Mouse (Mus musculus): ENCODE data around the gene Hpcal4. TPM values are rescaled to one million over a fixed set of nuclear protein-coding genes. Genes with fewer than 3 reads are reported as not detected.

The Hpcal4 gene
- polyA plus RNA-seq, 1 experiment from 2014 or later = 0.48 TPM

- WGBS = 87% methylated on average over 11 of the region's 11 CpGs
- Histone ChIP-seq H3K4me3 (ENCODE audit: low read depth, low read length) (no peak overlapping the region), H3K27ac (ENCODE audit: low read depth, low read length) (no peak overlapping the region), H3K36me3 (ENCODE audit: control insufficient read depth, insufficient read depth, low read length) (no peaks in the 10 kb centered on the region), H3K27me3 (replicated peaks; ENCODE audit: control insufficient read depth, insufficient read depth, low read length) (peaks cover 31% of the 10 kb centered on the region), H3K9ac (ENCODE audit: low read depth, low read length) (no peak overlapping the region), H3K4me2 (no peak overlapping the region), H3K4me1 (replicated peaks; ENCODE audit: control insufficient read depth, insufficient read depth, low read length) (no peaks in the 10 kb centered on the region), H3K9me3 (ENCODE audit: control insufficient read depth, low read length) (no peaks in the 10 kb centered on the region)
- ATAC-seq (replicated peaks; ENCODE audit: low FRiP score) (no peak), DNase-seq (ENCODE audit: low spot score) (no peak)
Observed at GRCm38 (mm10) chr4:123193791-123194190, 10.8 kb downstream of the Hpcal4 start.

GRCm38 (mm10) chr4:123196695-123197094, 13.7 kb downstream of the Hpcal4 start:
- peaks cover 45% of the 10 kb centered on the region for H3K27me3 ChIP-seq (replicated peaks; ENCODE audit: control insufficient read depth, insufficient read depth, low read length)
- ATAC-seq (replicated peaks; ENCODE audit: low FRiP score) = no peak

GRCm38 (mm10) chr4:123200771-123201185, 17.8 kb downstream of the Hpcal4 start:
- no peaks in the 10 kb centered on the region for H3K9me3 ChIP-seq (ENCODE audit: control insufficient read depth, low read length)
- no peak overlapping the region for H3K27ac ChIP-seq (ENCODE audit: low read depth, low read length)
- no peaks in the 10 kb centered on the region for H3K36me3 ChIP-seq (ENCODE audit: control insufficient read depth, insufficient read depth, low read length)
- WGBS = 2% methylated on average over 15 of the region's 15 CpGs
- H3K27me3 ChIP-seq (replicated peaks; ENCODE audit: control insufficient read depth, insufficient read depth, low read length) = peaks cover 59% of the 10 kb centered on the region
- H3K4me1 ChIP-seq (replicated peaks; ENCODE audit: control insufficient read depth, insufficient read depth, low read length) = peaks cover 6% of the 10 kb centered on the region
- peak overlapping the region; percentile 40; the same call in 1 of the 2 replicates for H3K4me3 ChIP-seq (ENCODE audit: low read depth, low read length)
- no peak overlapping the region for H3K9ac ChIP-seq (ENCODE audit: low read depth, low read length)
- peak overlapping the region; percentile 65 for H3K4me2 ChIP-seq
- DNase-seq (ENCODE audit: low spot score) = peak; percentile 56
- no peak; the same call in 1 of the 2 replicates for ATAC-seq (replicated peaks; ENCODE audit: low FRiP score)

More at GRCm38 (mm10) chr4:123196695-123197094, 13.7 kb downstream of the Hpcal4 start:
- Histone ChIP-seq H3K4me3 (ENCODE audit: low read depth, low read length) (no peak overlapping the region), H3K36me3 (ENCODE audit: control insufficient read depth, insufficient read depth, low read length) (no peaks in the 10 kb centered on the region), H3K4me1 (replicated peaks; ENCODE audit: control insufficient read depth, insufficient read depth, low read length) (peaks cover 5% of the 10 kb centered on the region), H3K27ac (ENCODE audit: low read depth, low read length) (no peak overlapping the region), H3K9ac (ENCODE audit: low read depth, low read length) (no peak overlapping the region), H3K9me3 (ENCODE audit: control insufficient read depth, low read length) (no peaks in the 10 kb centered on the region), H3K4me2 (no peak overlapping the region)
- WGBS = 56% methylated on average over 6 of the region's 6 CpGs
- DNase-seq (ENCODE audit: low spot score) = no peak

- WGBS = 2% methylated on average over 57 of the region's 58 CpGs
- Histone ChIP-seq H3K4me2 (peak within 1 kb of the TSS; percentile 65), H3K4me1 (replicated peaks; ENCODE audit: control insufficient read depth, insufficient read depth, low read length) (peaks cover 6% of the 10 kb centered on the region), H3K9ac (ENCODE audit: low read depth, low read length) (no peak within 1 kb of the TSS), H3K36me3 (ENCODE audit: control insufficient read depth, insufficient read depth, low read length) (no peaks in the 10 kb centered on the region), H3K4me3 (ENCODE audit: low read depth, low read length) (peak within 1 kb of the TSS; percentile 40), H3K9me3 (ENCODE audit: control insufficient read depth, low read length) (no peaks in the 10 kb centered on the region), H3K27ac (ENCODE audit: low read depth, low read length) (no peak within 1 kb of the TSS), H3K27me3 (replicated peaks; ENCODE audit: control insufficient read depth, insufficient read depth, low read length) (peaks cover 59% of the 10 kb centered on the region)
- 0 out of 2 replicates have a peak, but pooled peaks have one; percentile 29 for ATAC-seq (replicated peaks; ENCODE audit: low FRiP score)
- DNase-seq (ENCODE audit: low spot score) = no peak
Observed at GRCm38 (mm10) chr4:123201186-123202093, 18.4 kb downstream of the Hpcal4 start, which contains the start of gene Nt5c1a. Nt5c1a (plus strand) TSS chr4:123201504.

- Histone ChIP-seq H3K4me1 (replicated peaks; ENCODE audit: control insufficient read depth, insufficient read depth, low read length) (peaks cover 6% of the 10 kb centered on the region), H3K4me3 (ENCODE audit: low read depth, low read length) (no peak overlapping the region; the same call in 1 of the 2 replicates), H3K27ac (ENCODE audit: low read depth, low read length) (no peak overlapping the region), H3K27me3 (replicated peaks; ENCODE audit: control insufficient read depth, insufficient read depth, low read length) (peaks cover 61% of the 10 kb centered on the region), H3K9ac (ENCODE audit: low read depth, low read length) (no peak overlapping the region), H3K36me3 (ENCODE audit: control insufficient read depth, insufficient read depth, low read length) (no peaks in the 10 kb centered on the region), H3K4me2 (peak overlapping the region; percentile 65), H3K9me3 (ENCODE audit: control insufficient read depth, low read length) (no peaks in the 10 kb centered on the region)
- WGBS = 11% methylated on average over 8 of the region's 8 CpGs
- ATAC-seq (replicated peaks; ENCODE audit: low FRiP score) (no peak), DNase-seq (ENCODE audit: low spot score) (no peak)
Observed at GRCm38 (mm10) chr4:123202094-123202420, 19.0 kb downstream of the Hpcal4 start.

GRCm38 (mm10) chr4:123207337-123207736, 24.3 kb downstream of the Hpcal4 start:
- no peak overlapping the region for H3K27ac ChIP-seq (ENCODE audit: low read depth, low read length)
- H3K27me3 ChIP-seq (replicated peaks; ENCODE audit: control insufficient read depth, insufficient read depth, low read length) = peaks cover 22% of the 10 kb centered on the region
- ATAC-seq (replicated peaks; ENCODE audit: low FRiP score) = no peak
- H3K4me3 ChIP-seq (ENCODE audit: low read depth, low read length) = no peak overlapping the region
- H3K4me1 ChIP-seq (replicated peaks; ENCODE audit: control insufficient read depth, insufficient read depth, low read length) = no peaks in the 10 kb centered on the region
- 54% methylated on average over 5 of the region's 5 CpGs for WGBS
- no peaks in the 10 kb centered on the region for H3K36me3 ChIP-seq (ENCODE audit: control insufficient read depth, insufficient read depth, low read length)
- no peaks in the 10 kb centered on the region for H3K9me3 ChIP-seq (ENCODE audit: control insufficient read depth, low read length)
- no peak overlapping the region for H3K4me2 ChIP-seq
- no peak overlapping the region for H3K9ac ChIP-seq (ENCODE audit: low read depth, low read length)
- no peak for DNase-seq (ENCODE audit: low spot score)

- H3K36me3 ChIP-seq (ENCODE audit: control insufficient read depth, insufficient read depth, low read length) = no peaks in the 10 kb centered on the region
- WGBS = 60% methylated on average over 8 of the region's 8 CpGs
- peaks cover 7% of the 10 kb centered on the region for H3K27me3 ChIP-seq (replicated peaks; ENCODE audit: control insufficient read depth, insufficient read depth, low read length)
- no peak for DNase-seq (ENCODE audit: low spot score)
- H3K4me1 ChIP-seq (replicated peaks; ENCODE audit: control insufficient read depth, insufficient read depth, low read length) = no peaks in the 10 kb centered on the region
- H3K9ac ChIP-seq (ENCODE audit: low read depth, low read length) = no peak overlapping the region
- H3K27ac ChIP-seq (ENCODE audit: low read depth, low read length) = no peak overlapping the region
- no peak overlapping the region for H3K4me3 ChIP-seq (ENCODE audit: low read depth, low read length)
- ATAC-seq (replicated peaks; ENCODE audit: low FRiP score) = no peak
- no peak overlapping the region for H3K4me2 ChIP-seq
- no peaks in the 10 kb centered on the region for H3K9me3 ChIP-seq (ENCODE audit: control insufficient read depth, low read length)
Observed at GRCm38 (mm10) chr4:123210996-123211395, 28.0 kb downstream of the Hpcal4 start.

- Histone ChIP-seq H3K27ac (ENCODE audit: low read depth, low read length) (no peak overlapping the region), H3K4me1 (replicated peaks; ENCODE audit: control insufficient read depth, insufficient read depth, low read length) (no peaks in the 10 kb centered on the region), H3K27me3 (replicated peaks; ENCODE audit: control insufficient read depth, insufficient read depth, low read length) (peaks cover 7% of the 10 kb centered on the region), H3K9ac (ENCODE audit: low read depth, low read length) (no peak overlapping the region), H3K4me3 (ENCODE audit: low read depth, low read length) (no peak overlapping the region), H3K9me3 (ENCODE audit: control insufficient read depth, low read length) (no peaks in the 10 kb centered on the region), H3K4me2 (no peak overlapping the region), H3K36me3 (ENCODE audit: control insufficient read depth, insufficient read depth, low read length) (no peaks in the 10 kb centered on the region)
- DNase-seq (ENCODE audit: low spot score) (no peak), ATAC-seq (replicated peaks; ENCODE audit: low FRiP score) (no peak)
- WGBS = 56% methylated on average over 5 of the region's 5 CpGs
Observed at GRCm38 (mm10) chr4:123211453-123211852, 28.4 kb downstream of the Hpcal4 start.

GRCm38 (mm10) chr4:123212330-123212729, 29.3 kb downstream of the Hpcal4 start:
- 53% methylated on average over 2 of the region's 2 CpGs for WGBS
- no peak overlapping the region for H3K4me3 ChIP-seq (ENCODE audit: low read depth, low read length)
- no peak overlapping the region for H3K27ac ChIP-seq (ENCODE audit: low read depth, low read length)
- DNase-seq (ENCODE audit: low spot score) = no peak
- H3K36me3 ChIP-seq (ENCODE audit: control insufficient read depth, insufficient read depth, low read length) = no peaks in the 10 kb centered on the region
- ATAC-seq (replicated peaks; ENCODE audit: low FRiP score) = no peak
- H3K9ac ChIP-seq (ENCODE audit: low read depth, low read length) = no peak overlapping the region
- H3K4me1 ChIP-seq (replicated peaks; ENCODE audit: control insufficient read depth, insufficient read depth, low read length) = no peaks in the 10 kb centered on the region
- no peaks in the 10 kb centered on the region for H3K9me3 ChIP-seq (ENCODE audit: control insufficient read depth, low read length)
- no peak overlapping the region for H3K4me2 ChIP-seq
- H3K27me3 ChIP-seq (replicated peaks; ENCODE audit: control insufficient read depth, insufficient read depth, low read length) = peaks cover 4% of the 10 kb centered on the region

Measured in liver, embryonic 11.5 days (tissue).